Mouse (Mus musculus) E14TG2a.4 (cell line): ENCODE measurements around the gene Snx4.

ENCODE experiments used
- H3K27me3 ChIP-seq: 2 replicates; pipeline ENCODE4 v1.6.1; 2014; ENCODE audit warnings: low read length, control low read depth; ENCODE audit not compliant: insufficient read depth
- H3K36me3 ChIP-seq: 2 replicates; pipeline ENCODE4 v1.6.1; 2014; ENCODE audit warnings: low read length, control low read depth; ENCODE audit not compliant: insufficient read depth
- H3K4me1 ChIP-seq: replicated peaks from 2 replicates; pipeline ENCODE4 v1.6.1; 2014; ENCODE audit warnings: low read depth, low read length, control low read depth
- H3K4me3 ChIP-seq: replicated peaks from 2 replicates; pipeline ENCODE4 v1.5.1; 2014; ENCODE audit warnings: mild to moderate bottlenecking, low read length
- H3K9me3 ChIP-seq: 2 replicates; pipeline ENCODE4 v1.6.1; 2014; ENCODE audit warnings: low read length, control low read depth
- CTCF ChIP-seq: conservative IDR thresholded peaks from 2 replicates; pipeline ENCODE4 v1.5.1; 2014; ENCODE audit warnings: low read length
- NANOG ChIP-seq: IDR thresholded peaks from 2 replicates; pipeline ENCODE4 v1.6.1; 2014; ENCODE audit warnings: borderline replicate concordance, low read length, mixed read lengths
- POU5F1 ChIP-seq: IDR thresholded peaks from 2 replicates; pipeline ENCODE4 v1.6.1; 2014; ENCODE audit warnings: low read length, borderline replicate concordance

Snx4 gene

GRCm38 (mm10) chr16:33260825-33261224 is 9.6 kb downstream of the Snx4 start:
- Histone ChIP-seq H3K36me3 (peaks cover 32% of the 10 kb centered on the region), H3K4me1 (peaks cover 19% of the 10 kb centered on the region), H3K9me3 (no peaks in the 10 kb centered on the region), H3K27me3 (no peaks in the 10 kb centered on the region), H3K4me3 (no peak overlapping the region)
- no peak for TF ChIP-seq NANOG
- no peak for TF ChIP-seq POU5F1

- H3K4me1 ChIP-seq = peaks cover 19% of the 10 kb centered on the region
- H3K27me3 ChIP-seq = no peaks in the 10 kb centered on the region
- TF ChIP-seq CTCF = no peak
- no peak for TF ChIP-seq POU5F1
- TF ChIP-seq NANOG = no peak
- no peak overlapping the region for H3K4me3 ChIP-seq
- peaks cover 40% of the 10 kb centered on the region for H3K36me3 ChIP-seq
- no peaks in the 10 kb centered on the region for H3K9me3 ChIP-seq
Measured at GRCm38 (mm10) chr16:33261584-33262061, 10.4 kb downstream of the Snx4 start.

- TF ChIP-seq POU5F1 (no peak), NANOG (no peak)
- Histone ChIP-seq H3K9me3 (no peaks in the 10 kb centered on the region), H3K4me3 (no peak overlapping the region), H3K27me3 (no peaks in the 10 kb centered on the region), H3K4me1 (peaks cover 19% of the 10 kb centered on the region), H3K36me3 (peaks cover 43% of the 10 kb centered on the region)
Measured at GRCm38 (mm10) chr16:33262096-33262495, 10.9 kb downstream of the Snx4 start.

GRCm38 (mm10) chr16:33267616-33268253 is 16.5 kb downstream of the Snx4 start:
- Histone ChIP-seq H3K4me3 (no peak overlapping the region), H3K9me3 (no peaks in the 10 kb centered on the region), H3K36me3 (peaks cover 64% of the 10 kb centered on the region), H3K4me1 (no peaks in the 10 kb centered on the region), H3K27me3 (no peaks in the 10 kb centered on the region)
- TF ChIP-seq CTCF (no peak), POU5F1 (no peak), NANOG (no peak)

- Histone ChIP-seq H3K4me3 (no peak overlapping the region), H3K36me3 (peaks cover 47% of the 10 kb centered on the region), H3K4me1 (no peaks in the 10 kb centered on the region), H3K9me3 (no peaks in the 10 kb centered on the region), H3K27me3 (no peaks in the 10 kb centered on the region)
- TF ChIP-seq POU5F1 = no peak
- no peak for TF ChIP-seq NANOG
- TF ChIP-seq CTCF = no peak
Measured at GRCm38 (mm10) chr16:33271824-33272223, 20.6 kb downstream of the Snx4 start.

GRCm38 (mm10) chr16:33283079-33283478 is 31.8 kb downstream of the Snx4 start:
- no peaks in the 10 kb centered on the region for H3K27me3 ChIP-seq
- no peaks in the 10 kb centered on the region for H3K9me3 ChIP-seq
- TF ChIP-seq POU5F1 (no peak), CTCF (no peak), NANOG (no peak)
- peaks cover 86% of the 10 kb centered on the region for H3K36me3 ChIP-seq
- H3K4me1 ChIP-seq = peaks cover 5% of the 10 kb centered on the region
- H3K4me3 ChIP-seq = no peak overlapping the region

GRCm38 (mm10) chr16:33288536-33288935 is 37.3 kb downstream of the Snx4 start:
- no peak overlapping the region for H3K4me3 ChIP-seq
- peaks cover 91% of the 10 kb centered on the region for H3K36me3 ChIP-seq
- peaks cover 12% of the 10 kb centered on the region for H3K4me1 ChIP-seq
- H3K9me3 ChIP-seq = peaks cover 6% of the 10 kb centered on the region
- H3K27me3 ChIP-seq = no peaks in the 10 kb centered on the region
- TF ChIP-seq CTCF = no peak
- no peak for TF ChIP-seq NANOG
- TF ChIP-seq POU5F1 = no peak

- Histone ChIP-seq H3K9me3 (peaks cover 6% of the 10 kb centered on the region), H3K4me1 (peaks cover 12% of the 10 kb centered on the region), H3K27me3 (no peaks in the 10 kb centered on the region), H3K36me3 (peaks cover 94% of the 10 kb centered on the region), H3K4me3 (no peak overlapping the region)
- no peak for TF ChIP-seq CTCF
- no peak for TF ChIP-seq NANOG
- no peak for TF ChIP-seq POU5F1
Measured at GRCm38 (mm10) chr16:33289981-33290380, 38.7 kb downstream of the Snx4 start.

GRCm38 (mm10) chr16:33292241-33292640 is 41.0 kb downstream of the Snx4 start:
- no peak overlapping the region for H3K4me3 ChIP-seq
- peaks cover 6% of the 10 kb centered on the region for H3K9me3 ChIP-seq
- peaks cover 12% of the 10 kb centered on the region for H3K4me1 ChIP-seq
- peaks cover 98% of the 10 kb centered on the region for H3K36me3 ChIP-seq
- no peaks in the 10 kb centered on the region for H3K27me3 ChIP-seq
- TF ChIP-seq CTCF = no peak
- TF ChIP-seq POU5F1 = no peak
- TF ChIP-seq NANOG = no peak
